Mouse (Mus musculus) Muller cell, postnatal 12 days (primary cell): Measurements from ENCODE around the gene Plcd3.
A peak's percentile ranks its signal among the peaks of the same experiment; 100 is the strongest.

Source experiments
- DNase-seq: peaks from one replicate; pipeline ENCODE4 v3.0.0-alpha.2; 2015; ENCODE audit errors: inconsistent ontology term

Plcd3 gene

GRCm38 (mm10) chr11:103101481-103101865, at the start of gene Plcd3, which contains the start of gene Acbd4:
Plcd3 (minus strand) TSS chr11:103101658.
Acbd4 (plus strand) TSS chr11:103101682.
- peak; percentile 91 for DNase-seq

DNA sequence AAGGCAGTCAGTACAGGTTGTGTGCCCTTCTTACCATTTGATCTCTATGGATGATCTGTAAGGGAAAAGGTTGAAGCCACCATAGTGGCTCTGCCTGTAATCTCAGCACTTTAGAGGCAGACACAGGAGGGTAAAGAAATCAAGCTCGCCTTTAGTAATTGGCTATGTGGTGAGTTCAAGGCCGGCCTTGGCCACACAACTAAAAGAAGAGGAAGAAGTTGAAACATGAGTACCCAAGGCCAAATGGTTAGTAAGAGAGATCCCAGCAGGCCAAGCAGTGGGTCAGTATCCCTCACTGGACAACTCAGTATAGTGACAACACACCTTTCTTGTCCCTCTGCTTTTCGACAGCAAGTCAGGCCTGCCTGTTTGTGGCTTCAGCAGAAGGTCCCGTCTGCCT, 48.3 kb upstream of the Plcd3 start:
- DNase-seq: no peak

DNA sequence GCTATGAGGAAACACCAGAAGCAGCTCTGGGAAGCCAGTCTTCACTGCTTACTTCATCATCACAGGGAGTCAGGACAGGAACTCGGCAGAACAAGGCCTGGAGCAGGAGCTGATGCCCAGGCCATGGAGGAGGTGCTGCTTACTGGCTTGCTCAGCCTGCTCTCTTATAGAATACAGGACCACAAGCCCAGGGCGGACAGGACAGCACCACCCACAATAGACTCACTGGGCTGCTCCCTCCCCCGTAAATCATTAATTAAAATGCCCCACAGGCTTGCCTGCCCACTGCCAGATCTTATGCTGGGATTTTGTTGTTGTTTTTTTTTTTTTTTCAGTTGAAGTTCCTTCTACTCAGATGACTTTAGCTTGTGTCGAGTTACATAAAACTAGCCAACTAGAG, 46.3 kb upstream of the Plcd3 start:
- DNase-seq: no peak

DNA sequence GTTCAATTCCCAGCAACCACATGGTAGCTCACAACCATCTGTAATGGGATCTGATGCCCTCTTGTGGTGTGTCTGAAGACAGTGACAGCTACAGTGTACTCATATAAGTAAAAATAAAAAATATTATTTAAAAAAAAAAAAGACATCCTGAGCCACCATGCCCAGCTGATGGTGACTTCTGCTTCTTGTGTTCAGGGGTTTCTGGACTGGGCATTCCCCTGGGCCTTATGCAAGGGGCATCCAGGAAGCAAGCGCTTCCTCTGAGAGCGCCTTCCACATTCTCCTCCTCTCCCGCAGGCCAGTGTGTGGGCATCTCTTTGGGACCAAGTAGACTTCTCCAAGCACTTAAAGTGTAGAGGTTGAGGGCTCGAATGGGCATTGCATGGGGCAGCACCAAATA, 44.9 kb upstream of the Plcd3 start:
- no peak for DNase-seq

- peak; percentile 69 for DNase-seq
These were observed 43.1 kb upstream of the Plcd3 start for GRCm38 (mm10) chr11:103144309-103145285.

DNA sequence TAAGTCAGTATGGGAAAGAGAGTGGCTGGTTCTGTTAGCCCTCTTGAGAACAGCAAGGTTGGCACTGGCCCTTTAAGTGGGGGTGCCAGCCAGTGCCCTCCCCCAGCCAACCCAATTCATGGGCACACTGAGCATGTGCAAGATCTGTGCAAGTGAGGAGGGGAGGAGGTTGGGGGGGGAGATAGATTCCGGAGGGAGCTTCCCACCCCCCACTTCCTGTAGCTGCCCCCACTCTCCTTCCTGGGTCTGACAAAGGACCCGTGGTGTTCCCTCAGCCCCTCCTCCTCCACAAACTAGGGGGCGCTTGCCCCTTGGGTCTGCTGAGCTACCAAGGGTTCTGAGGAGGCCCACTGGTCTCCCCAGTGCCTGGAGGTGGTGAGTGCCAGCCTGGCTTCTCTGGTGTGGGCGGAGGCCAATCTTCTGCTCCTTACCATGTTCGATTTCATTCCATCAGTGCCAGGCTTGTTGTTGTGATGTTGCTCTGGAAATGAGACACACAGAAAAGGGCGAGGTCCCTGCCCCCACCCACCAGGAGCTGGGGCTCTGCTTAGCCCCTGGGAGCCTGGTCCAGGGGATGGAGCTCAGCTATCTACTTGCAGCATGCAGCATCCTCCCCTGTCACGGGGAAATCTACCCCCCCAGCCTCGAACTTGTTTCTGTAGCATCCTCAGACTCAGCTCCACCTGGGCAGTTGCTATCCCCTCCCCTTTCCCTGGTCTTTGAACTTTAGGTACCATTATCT, 41.2 kb upstream of the Plcd3 start:
- peak; percentile 92 for DNase-seq

DNA sequence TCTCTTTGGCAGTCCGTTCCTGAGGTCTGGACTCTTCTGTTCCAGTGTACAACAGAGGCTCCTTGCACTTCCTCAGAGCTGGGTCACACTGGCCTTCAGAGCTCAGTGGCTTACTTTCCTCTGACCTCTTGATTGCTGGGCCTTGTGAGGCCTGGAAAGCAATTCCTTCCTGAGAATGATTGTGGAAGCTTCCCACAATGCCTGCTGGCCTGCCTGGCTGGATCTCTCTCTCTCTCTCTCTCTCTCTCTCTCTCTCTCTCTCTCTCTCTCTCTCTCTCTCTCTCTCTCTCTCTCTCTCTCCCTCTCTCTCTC, 40.4 kb upstream of the Plcd3 start:
- DNase-seq: no peak

DNA sequence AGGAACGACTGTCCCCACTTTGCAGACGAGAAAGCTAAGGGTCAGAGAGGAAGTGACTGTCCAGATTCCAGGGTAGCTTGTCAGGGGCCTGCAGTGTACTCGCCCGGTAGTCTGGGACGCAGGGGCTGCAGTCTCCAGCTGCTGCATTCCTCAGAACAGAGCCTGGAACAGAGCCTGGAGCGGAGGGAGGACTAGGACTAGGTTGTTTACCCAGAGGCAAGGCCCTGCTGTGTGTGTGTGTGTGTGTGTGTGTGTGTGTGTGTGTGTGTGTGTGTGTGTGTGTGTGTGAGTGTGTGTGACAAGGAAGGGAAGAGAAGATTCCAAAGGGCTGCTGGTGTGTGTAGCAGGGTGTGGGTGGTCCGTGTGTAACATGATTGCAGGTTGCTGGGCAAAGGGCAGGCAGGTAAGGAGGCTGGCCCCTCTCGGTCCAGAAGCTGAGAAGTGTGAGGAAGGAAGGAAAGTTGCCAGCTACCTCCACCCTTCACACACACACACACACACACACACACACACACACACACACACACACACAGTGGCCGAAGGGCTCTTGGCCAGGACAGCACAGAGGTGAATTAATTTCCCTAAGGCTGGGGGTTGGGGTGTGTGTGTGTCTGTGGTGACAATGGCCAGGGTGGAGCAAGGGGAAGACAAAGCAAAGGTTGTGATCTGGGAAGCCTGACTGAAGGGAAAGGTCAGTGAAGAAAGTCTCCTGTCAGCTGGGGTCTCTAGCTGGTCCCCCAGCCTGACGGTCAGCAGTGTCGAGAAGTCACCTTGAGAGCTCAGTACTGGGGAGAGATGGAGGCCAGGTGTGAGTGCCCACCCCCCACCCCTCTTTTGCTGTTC, 39.9 kb upstream of the Plcd3 start:
- DNase-seq: peak; percentile 75

GRCm38 (mm10) chr11:103140763-103141100, 39.3 kb upstream of the Plcd3 start:
- DNase-seq: no peak

DNA sequence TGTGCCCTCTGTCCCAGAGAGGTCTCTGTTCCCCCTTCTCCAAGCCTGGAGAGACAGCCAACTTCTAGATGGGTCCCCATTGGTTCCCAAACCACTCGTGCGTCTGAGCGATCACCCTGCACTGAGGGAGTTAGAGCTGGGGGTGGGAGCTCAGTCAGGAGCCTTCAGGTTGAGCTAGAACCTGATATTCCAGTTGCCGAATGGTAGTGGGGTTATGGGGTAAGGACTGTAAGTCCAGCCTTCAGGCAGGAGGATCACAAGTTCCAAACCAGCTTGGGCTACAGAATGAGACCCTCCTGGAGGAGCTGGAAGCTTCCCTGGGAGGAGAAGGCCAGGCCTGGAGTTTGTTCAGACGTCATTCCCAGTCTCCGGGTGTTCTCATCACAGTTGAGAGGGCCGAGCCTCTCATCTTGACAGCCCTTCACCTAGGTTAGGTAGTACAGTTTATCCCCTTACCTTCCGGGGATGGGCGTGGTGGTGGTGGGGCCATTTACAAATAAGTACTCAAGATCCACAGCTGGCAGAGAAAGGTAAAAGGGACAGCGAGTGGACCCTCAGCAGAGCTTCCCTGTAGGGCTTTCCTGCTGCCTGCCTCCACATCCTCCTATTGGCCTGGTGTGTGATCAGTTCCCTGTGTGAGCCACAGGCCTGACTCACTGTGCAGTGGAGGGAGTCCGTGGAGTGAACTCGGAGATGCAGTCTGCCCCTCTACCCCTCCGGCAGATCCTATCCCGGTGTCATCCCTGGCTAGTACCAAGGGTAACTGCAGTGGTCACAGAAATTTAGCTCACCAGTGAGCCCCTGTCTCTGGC, 38.7 kb upstream of the Plcd3 start:
- no peak for DNase-seq

DNA sequence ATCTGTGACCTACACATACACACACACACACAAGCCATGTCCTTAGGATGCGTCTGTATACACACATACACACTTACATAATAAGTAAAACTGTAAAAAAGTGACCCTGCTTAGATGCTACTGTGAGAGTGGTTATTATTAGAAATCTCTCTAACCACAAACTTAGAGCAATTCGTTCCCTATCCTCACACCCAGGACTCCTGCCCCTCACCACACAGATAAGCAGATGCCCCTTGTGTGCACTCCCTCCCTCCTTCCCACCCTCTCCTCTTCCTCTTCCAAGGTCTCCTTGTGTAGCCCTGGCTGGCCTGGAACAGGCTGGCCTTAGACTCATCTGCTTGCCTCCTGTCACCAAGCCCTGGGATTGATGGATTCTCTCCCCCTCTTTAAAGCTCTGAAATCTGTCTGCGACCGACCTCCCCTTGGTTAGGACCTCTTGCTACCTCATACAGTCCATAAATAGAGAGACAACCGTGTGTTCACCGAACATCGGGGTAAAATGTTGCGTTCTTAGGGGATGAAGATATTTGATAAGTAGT, 34.6 kb upstream of the Plcd3 start:
- DNase-seq: no peak

- peak; percentile 74 for DNase-seq
These were observed 32.8 kb upstream of the Plcd3 start for GRCm38 (mm10) chr11:103134221-103134620.

DNA sequence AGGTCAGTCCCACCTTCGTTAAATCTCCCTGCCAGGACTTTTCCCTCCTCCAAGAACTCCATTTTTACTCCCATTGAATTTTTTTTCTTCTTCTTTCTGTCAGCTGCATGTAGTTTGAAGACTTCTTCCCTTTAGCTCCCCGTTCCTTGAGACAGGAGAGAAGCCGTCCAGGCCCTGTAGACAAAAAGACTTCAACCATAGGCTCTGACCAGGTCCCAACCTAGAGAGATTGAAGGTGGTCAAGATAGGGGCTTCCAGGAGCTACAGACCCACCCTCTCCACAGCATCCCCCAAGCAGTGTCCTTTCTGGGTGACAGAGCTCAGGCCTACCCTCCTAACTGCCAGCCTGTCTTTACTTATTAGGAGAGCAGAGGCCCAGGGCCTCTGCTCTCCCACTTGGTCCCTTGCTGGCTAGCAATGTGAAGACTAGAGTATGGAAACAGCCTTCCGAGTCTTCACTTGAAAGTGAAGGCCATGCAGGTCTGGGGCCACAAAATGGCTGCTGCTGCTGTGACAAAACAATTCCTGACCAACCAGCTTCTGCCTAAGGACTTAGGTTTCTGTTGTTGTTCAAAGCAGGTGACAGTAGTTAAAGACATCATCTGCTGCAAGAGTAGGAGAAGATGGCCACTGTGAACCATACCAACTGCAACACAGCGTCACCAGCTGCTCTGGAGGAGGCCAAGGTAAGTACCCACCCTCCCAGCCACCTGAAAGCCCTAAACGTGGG, 32.2 kb upstream of the Plcd3 start:
- no peak for DNase-seq

DNA sequence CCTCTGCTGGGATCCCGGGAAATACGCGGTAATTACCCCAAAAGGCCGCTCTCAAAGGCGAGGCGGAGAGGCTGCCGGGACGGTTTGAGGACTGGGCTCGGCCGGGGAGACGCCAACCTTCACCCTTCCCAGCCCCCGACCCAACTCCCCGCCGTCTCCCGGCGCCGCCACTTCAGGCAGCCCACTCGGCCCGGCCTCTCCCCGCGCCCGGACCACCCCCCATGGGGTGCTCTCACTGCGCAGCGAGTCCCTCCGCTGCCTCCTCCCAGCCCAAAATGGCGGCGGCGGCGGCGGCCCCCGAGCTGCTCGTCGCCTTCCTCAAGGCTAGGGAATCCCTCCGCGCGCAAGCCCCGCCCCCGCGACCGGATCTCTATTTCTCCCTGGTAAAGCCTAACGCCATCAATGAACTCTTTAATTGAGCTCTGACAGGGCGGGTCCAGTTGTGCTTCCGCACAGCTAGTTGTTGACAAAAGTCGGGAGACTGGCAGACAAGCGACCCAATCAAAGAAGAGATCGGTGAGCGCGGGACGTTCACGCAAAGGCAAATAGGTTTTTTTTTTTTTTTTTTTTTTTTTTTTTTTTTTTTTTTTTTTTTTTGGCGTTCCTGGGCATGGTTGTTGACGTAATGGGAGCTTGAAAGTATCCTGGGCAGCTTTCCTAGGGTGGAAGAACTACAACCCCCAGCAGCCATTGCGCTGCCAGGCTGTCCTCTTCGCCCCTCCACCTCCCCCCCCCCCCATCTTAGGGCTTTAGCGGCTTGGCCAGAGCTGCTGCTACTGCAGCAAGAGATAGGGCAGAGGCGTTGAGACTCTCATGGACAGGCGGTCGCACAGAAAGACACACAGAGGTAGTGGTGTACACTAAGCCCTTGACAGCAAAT, 31.4 kb upstream of the Plcd3 start:
- DNase-seq: peak; percentile 100

- peak; percentile 73 for DNase-seq
These were observed 30.5 kb upstream of the Plcd3 start, which contains the start of gene Hexim2 for GRCm38 (mm10) chr11:103131701-103132575. Hexim2 (plus strand) TSS chr11:103132429.

DNA sequence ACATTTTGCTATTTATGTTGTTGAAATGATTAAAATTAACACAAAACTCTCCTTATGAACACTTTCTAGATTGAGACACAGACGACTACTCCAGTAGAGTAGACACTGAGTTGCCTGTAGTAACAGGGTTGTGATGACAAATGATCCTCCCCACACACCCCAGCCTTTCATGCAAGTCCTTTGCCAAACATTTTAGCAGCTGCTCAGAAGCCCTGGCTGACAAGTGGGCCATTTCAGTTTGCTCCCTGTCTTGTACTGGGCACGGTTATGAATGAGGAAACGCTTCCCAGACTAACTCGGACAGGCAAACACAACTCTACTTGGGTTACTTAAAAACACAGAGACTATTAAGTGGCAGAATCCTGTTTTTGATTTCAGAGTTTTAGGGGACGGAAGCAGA, 18.9 kb upstream of the Plcd3 start:
- DNase-seq: no peak

DNA sequence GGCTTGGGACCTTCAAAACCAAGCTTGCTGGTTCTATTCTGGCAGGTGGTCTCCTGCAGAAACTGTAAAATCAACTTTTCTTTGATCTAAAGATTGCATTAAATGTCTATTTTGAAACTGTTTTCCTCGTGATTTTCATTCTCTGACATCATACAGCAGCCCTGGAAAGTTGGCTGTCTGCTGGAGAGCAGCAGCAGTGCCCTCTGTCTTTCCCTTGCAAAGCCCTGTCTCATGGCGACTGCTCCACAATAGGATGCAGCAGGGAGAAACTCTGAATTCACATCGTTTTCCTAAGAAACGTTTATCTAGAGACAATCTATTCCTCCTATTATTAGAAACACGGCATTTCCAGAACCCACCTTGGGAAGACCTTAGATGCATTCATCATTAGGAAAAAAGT, 18.2 kb upstream of the Plcd3 start:
- DNase-seq: no peak

GRCm38 (mm10) chr11:103118866-103119265, 17.4 kb upstream of the Plcd3 start:
- no peak for DNase-seq
